In genomic region chr14:47911546-47912545, GRCm38 (mm10) we compare ENCODE assay signal across 9 mouse cellular contexts.
DNase-seq lines count a peak whose midpoint lies in the region; ATAC-seq and TF ChIP-seq lines count a peak whose summit lies in the region.
"Had no signal": no experiment of that assay in that cellular context is flagged by ENCODE, and none has a peak within 500 bp of the region (broad histone marks: within the 10 kb centered on the region; RNA-seq: fewer than 3 reads in every experiment).

No protein-coding gene starts in this region.

- no peak overlapping the region for H3K9ac ChIP-seq in kidney, embryonic 15.5 days

- WGBS in kidney, embryonic 15.5 days: 66% methylated on average over 9 of the region's 9 CpGs
- WGBS in lung, adult 2 months: 70% methylated on average over 9 of the region's 9 CpGs

- TF ChIP-seq POLR2A in lung, adult 2 months (IDR thresholded peaks at IDR 0.05; ENCODE audit: borderline replicate concordance, extremely low read depth, low read depth, low read length): no peak

- H3K27ac ChIP-seq in kidney, embryonic 15.5 days: no peak overlapping the region

- no peak for ATAC-seq in kidney, embryonic 15.5 days (replicated peaks; ENCODE audit: low FRiP score)
- no peak for ATAC-seq in CD4-positive, CD25-positive, alpha-beta regulatory T cell, adult 4 months

- TF ChIP-seq CTCF in lung, adult 2 months (IDR thresholded peaks at IDR 0.05; ENCODE audit: insufficient read depth, low read length): no peak

- peak; percentile 76 to 88 for DNase-seq in kidney, adult 8-10 months
- DNase-seq in frontal cortex, postnatal 14 days (ENCODE audit: low spot score in 2 of 2): peak; percentile 25 to 40
- DNase-seq in layer of hippocampus, postnatal 10 days (ENCODE audit: low spot score in 2 of 2): peak; percentile 56 to 65
- peak; percentile 77 to 85 for DNase-seq in right cerebral cortex, postnatal 10 days (ENCODE audit: low spot score in 2 of 2)
- DNase-seq in urinary bladder, postnatal 25 days (ENCODE audit: low spot score): no peak
- DNase-seq in lung, adult 2 months: no peak

- no peaks in the 10 kb centered on the region for H3K9me3 ChIP-seq in kidney, embryonic 15.5 days (replicated peaks)

- no peaks in the 10 kb centered on the region for H3K27me3 ChIP-seq in kidney, embryonic 15.5 days

- H3K4me3 ChIP-seq in kidney, embryonic 15.5 days (replicated peaks): no peak overlapping the region
- H3K4me3 ChIP-seq in lung, adult 2 months (replicated peaks; ENCODE audit: extremely low read depth, low read depth, low read length): no peak overlapping the region
- H3K4me3 ChIP-seq: erythroblast, embryonic 14.5 days had no signal

- no peak overlapping the region for H3K4me2 ChIP-seq in kidney, embryonic 15.5 days

- no peaks in the 10 kb centered on the region for H3K4me1 ChIP-seq in kidney, embryonic 15.5 days
- no peaks in the 10 kb centered on the region for H3K4me1 ChIP-seq in lung, adult 2 months (ENCODE audit: control insufficient read depth, insufficient read depth, low read length)

- H3K36me3 ChIP-seq in kidney, embryonic 15.5 days: no peaks in the 10 kb centered on the region

Comparison
In these comparisons a context has a peak if more than half of its experiments do, and no peak if none do; other contexts are left out.
1. DNase-seq: peak in kidney, adult 8-10 months (2 of 2), frontal cortex, postnatal 14 days (2 of 2), layer of hippocampus, postnatal 10 days (2 of 2) and right cerebral cortex, postnatal 10 days (2 of 2); none in urinary bladder, postnatal 25 days (single experiment) and lung, adult 2 months (single experiment).